Mouse (Mus musculus) T-helper 1 cell (primary cell): ENCODE measurements at regions not wholly inside any gene's neighbourhood (a gene's known extent, or its start where the extent isn't known, plus 50 kb on each side); places are given as distances from the start of the nearest gene placed in this dataset.
"Not testable (repeated sequence)": the region's sequence is repeated elsewhere in the genome, so short reads cannot be mapped to it uniquely, and the experiment has no call there.

ENCODE experiments used
- in situ Hi-C: fragments of 300-600 bp; cut with MboI, MseI; formaldehyde crosslinking; loops from one replicate; pipeline ENCODE4 v1.15.1; 2025; ENCODE audit warnings: high pct_unique_total_duplicates

- in situ Hi-C loops: no loop called here
These were observed 631.6 kb downstream of the Rpia start for GRCm38 (mm10) chr6:70160442-70160841.

GRCm38 (mm10) chr6:70155771-70156170 is 636.3 kb downstream of the Rpia start:
- in situ Hi-C loops: not testable (repeated sequence)

GRCm38 (mm10) chr6:70151098-70151838 is 640.8 kb downstream of the Rpia start:
- in situ Hi-C loops: not testable (repeated sequence)

DNA sequence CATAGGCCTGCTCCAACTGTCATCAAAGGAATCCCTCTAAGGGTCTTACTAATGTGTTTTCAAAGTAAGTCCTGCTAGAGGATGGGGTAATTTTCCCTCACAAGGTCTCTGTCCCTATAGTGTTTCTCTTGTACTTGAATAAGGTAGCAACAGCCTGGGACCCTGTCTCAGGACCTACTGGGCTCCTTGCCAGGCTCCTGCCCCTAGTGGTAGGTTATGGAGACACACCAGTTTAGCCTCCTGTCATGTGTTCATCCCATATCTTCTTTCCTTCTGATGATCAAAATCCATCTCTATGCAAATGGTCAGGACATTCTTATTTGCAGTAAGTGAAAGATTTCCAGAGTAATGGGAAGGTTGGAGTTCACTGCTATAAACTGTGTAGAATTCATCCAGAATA is 645.0 kb downstream of the Rpia start:
- in situ Hi-C loops: no loop called here

- in situ Hi-C loops: not testable (repeated sequence)
These were observed 648.7 kb downstream of the Rpia start for GRCm38 (mm10) chr6:70143341-70143740.

GRCm38 (mm10) chr6:70116811-70117210 is 675.2 kb downstream of the Rpia start:
- in situ Hi-C loops: no loop called here

DNA sequence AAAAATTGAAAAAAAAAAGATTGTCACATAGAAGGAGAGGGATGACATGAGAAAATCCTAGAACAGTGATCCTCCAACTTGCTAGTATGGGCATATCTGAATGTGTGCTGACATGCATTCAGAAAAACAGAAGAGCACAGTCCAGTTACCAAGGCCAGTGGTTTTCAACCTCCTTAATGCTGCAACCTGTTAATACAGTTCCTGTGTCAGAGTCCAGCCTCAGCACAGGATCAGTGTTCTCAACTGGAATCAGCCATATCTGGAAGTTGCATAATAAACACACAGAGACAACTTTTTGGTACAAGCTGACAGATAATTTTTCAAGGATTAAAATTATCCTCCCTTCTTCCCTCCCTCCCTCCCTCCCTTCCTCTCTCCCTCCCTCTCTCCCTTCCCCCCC is 680.1 kb downstream of the Rpia start:
- in situ Hi-C loops: loop anchor here (5.0 kb wide), 1 partner anchor 195 kb away; no protein-coding TSS in a partner anchor

DNA sequence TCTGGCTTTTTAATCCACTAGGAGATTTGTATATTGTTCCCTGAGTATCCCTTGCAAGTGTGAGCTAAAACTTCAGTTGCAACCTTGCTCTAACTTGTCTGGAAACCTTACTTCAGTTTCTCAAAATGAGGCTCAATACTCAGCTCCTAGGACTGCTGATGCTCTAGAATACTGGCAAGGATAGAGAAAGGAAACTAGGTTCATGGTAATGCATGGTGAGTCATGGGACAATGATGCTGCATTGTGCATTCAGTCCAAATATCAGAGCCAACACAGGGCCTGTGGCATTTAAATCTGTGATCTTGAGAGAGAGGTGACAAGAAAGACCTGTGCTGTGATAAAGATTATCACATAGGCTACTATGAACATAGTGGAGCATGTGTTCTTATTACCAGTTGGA is 682.6 kb downstream of the Rpia start:
- in situ Hi-C loops: not testable (repeated sequence)

GRCm38 (mm10) chr6:70103781-70104180 is 688.3 kb downstream of the Rpia start:
- in situ Hi-C loops: no loop called here

DNA sequence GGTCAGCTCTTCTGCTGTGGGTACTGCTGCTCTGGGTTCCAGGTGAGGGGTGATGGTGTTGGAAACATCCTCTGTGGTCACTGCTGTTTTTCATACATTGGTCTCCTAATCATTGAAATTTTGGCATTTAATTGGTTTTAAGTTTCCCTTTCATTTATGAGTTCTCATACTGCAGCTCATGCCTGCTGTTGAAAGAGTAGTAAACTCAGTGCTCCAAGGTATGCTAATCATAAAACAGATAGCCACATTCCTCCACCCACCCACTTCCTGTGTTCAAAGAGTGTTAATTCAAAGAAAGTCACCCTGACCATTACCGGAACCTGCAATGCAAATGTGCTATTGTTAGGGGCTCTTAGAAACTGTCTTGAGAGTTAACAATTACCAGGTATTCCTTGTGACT is 688.9 kb downstream of the Rpia start:
- in situ Hi-C loops: not testable (repeated sequence)

GRCm38 (mm10) chr6:70088041-70088440 is 704.0 kb downstream of the Rpia start:
- in situ Hi-C loops: no loop called here

- in situ Hi-C loops: no loop called here
These were observed 718.2 kb downstream of the Rpia start for GRCm38 (mm10) chr6:70073841-70074240.

DNA sequence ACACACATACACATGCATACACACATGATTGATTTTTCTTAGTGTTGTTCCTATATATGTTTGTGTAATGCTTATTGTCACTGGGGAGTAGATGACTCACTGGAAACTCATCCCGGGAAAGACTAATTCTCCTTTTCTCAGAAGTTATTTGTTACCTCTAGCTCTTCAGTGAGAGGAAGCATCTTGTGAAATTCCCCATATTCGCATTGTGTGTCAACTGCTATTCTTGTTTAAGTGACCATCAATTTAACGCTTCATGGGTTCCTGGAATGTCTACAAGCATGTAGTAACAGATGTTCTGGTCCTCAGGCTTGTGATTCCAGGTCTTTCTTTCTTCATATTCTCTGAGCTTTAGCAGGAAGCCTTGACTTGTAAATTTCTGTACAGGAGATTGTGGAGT is 720.0 kb downstream of the Rpia start:
- in situ Hi-C loops: no loop called here

GRCm38 (mm10) chr6:70067716-70068415 is 724.2 kb downstream of the Rpia start:
- in situ Hi-C loops: no loop called here

GRCm38 (mm10) chr6:70059028-70059427 is 733.0 kb downstream of the Rpia start:
- in situ Hi-C loops: no loop called here

DNA sequence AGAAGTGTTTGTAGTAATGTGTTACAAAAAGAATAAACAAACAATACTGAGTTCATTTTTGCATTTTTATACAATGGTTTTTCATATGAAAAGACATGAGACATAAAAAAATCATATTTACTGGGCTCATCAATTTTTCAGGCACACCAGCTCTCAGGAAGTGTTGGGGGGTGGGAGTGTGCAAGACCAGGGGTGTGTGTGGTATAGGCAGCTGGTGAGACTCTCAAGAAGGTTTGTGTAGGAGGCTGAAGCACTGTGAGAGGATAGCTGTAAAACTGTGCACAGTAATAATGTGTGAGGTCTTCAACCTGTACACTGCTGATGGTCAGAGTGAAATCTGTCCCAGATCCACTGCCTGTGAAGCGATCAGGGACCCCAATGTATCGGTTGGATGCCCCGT is 733.7 kb downstream of the Rpia start:
- in situ Hi-C loops: no loop called here

DNA sequence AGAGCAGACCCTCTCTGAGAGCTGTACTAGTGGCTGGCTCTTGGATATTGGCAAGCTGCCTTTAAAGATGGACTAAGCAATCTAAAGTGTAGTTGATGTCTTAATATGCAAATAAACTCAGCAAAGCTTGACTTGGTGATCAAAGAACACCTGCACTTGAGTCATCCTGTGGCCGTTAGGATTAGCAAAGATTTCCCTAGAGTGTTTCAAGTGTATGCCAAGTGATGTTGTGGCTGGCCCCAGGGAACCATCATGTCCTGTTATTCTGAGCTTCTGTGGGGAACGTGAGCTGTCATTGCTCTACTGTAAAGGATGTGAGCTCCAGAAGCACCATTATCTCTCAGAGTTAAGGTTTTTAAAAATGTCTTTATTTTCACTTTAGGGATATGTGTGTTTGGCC is 751.1 kb downstream of the Rpia start:
- in situ Hi-C loops: no loop called here

GRCm38 (mm10) chr6:70033674-70034073 is 758.4 kb downstream of the Rpia start:
- in situ Hi-C loops: no loop called here

DNA sequence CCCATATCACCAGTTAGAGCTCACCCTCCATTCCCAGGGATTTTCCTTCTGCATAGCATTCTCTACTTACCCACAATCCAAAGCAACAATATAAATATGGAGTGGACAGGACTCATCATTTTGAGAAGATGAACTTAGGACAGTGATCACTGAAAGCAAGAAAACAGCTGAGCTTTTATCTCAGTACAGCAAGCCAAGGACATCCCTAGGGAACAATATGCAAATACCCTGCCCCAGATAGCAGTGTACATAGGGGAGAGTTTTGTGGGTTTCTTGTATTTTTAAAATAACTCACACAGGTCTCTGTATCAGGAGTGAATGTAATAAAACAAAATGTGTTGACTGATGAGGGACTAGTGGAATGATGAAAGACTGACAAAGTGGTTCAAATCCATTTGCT is 780.5 kb downstream of the Rpia start:
- in situ Hi-C loops: no loop called here
